Mouse (Mus musculus) cerebellum, adult 2 months (tissue): ENCODE measurements around the gene Lrmda. TPM values are rescaled to one million over a fixed set of nuclear protein-coding genes. Genes with fewer than 3 reads are reported as not detected.

Source experiments
- DNase-seq, 2 experiments: peaks; one replicate each; pipeline ENCODE4 v3.0.0; 2021
- H3K27ac ChIP-seq: fragments of 200-500 bp; 2 replicates; pipeline ENCODE4 v1.5.1; 2012; ENCODE audit warnings: low read length, control low read depth, inconsistent platforms; ENCODE audit not compliant: insufficient read depth
- H3K27me3 ChIP-seq: fragments of 200-500 bp; 2 replicates; pipeline ENCODE4 v1.6.1; 2012; ENCODE audit warnings: inconsistent platforms, mild to moderate bottlenecking, low read length, moderate library complexity; ENCODE audit not compliant: control insufficient read depth, insufficient read depth
- H3K4me1 ChIP-seq: fragments of 200-500 bp; 2 replicates; pipeline ENCODE4 v1.6.1; 2011; ENCODE audit warnings: low read length; ENCODE audit not compliant: control insufficient read depth, insufficient read depth
- H3K4me3 ChIP-seq: fragments of 200-500 bp; replicated peaks from 2 replicates; pipeline ENCODE3; 2011; ENCODE audit warnings: mild to moderate bottlenecking, low read depth, low read length, control low read depth; ENCODE audit not compliant: insufficient read depth
- CTCF ChIP-seq: fragments of 200-500 bp; IDR thresholded peaks from 2 replicates; pipeline ENCODE4 v1.5.1; 2011; ENCODE audit warnings: low read depth, mild to moderate bottlenecking, control low read depth, low read length, moderate library complexity, borderline replicate concordance; ENCODE audit not compliant: insufficient read depth
- POLR2A ChIP-seq: fragments of 200-500 bp; IDR thresholded peaks from 2 replicates; pipeline ENCODE4 v1.6.1; 2011; ENCODE audit warnings: low read length, control low read depth, borderline replicate concordance; ENCODE audit not compliant: insufficient read depth
- WGBS: fragments of 180-500 bp; shearing (Covaris S2); methylation state at CpG from one replicate; pipeline ENCODE4 v1.1.7; 2018; 5-methylcytosine and 5-hydroxymethylcytosine counted together
- polyA plus RNA-seq: library from polyadenylated mRNA; depleted of rRNA; stranded (reverse); fragments of >200 nt; gene quantifications from 2 replicates; pipeline ENCODE4 v1.2.3, GENCODE M21; 2012

The Lrmda gene
- polyA plus RNA-seq, 1 experiment: 0.65 TPM

DNA sequence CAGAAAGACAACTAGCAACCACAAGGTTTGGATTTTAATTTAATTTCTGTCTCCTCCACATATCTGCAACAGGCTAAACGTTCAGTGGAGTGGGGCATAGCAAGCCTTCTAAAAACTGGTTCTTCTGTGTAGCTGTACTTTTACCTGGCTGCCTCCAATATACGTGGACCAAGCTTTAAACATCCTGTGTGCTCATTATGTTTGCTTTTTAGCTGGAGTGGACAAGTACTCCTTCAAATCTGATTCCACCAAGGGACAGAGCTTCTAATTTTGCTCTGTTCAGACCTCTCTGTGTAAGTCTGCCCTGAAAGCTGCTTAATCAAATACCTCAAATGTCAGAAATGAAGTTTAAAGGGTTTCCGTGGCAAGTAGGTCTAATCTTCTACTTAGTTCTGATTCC, 807.3 kb downstream of the Lrmda start:
- WGBS: 84% methylated on average over 3 of the region's 3 CpGs
- no peak for DNase-seq

DNA sequence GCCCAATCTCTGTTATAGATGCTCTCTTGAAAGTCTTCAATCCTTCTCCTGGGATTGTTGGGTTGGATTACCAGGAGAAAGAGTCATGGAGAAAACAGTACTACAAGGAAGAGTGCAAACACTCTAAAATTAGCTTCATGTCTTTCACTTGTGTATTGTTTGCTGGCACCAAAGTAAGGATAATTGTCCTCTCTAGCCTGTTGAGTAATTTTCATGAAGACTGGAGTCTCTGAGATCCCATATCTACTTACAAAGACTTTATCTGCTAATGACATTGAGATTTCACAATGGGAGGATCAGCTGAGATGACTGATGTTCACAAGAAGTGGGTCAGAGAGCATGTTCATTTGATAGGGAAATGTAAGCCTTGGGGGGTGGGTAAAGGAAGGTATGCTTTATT, 817.5 kb downstream of the Lrmda start:
- Histone ChIP-seq H3K4me3 (no peak overlapping the region), H3K4me1 (no peaks in the 10 kb centered on the region), H3K27ac (no peak overlapping the region), H3K27me3 (no peaks in the 10 kb centered on the region)
- TF ChIP-seq CTCF: no peak
- no peak for TF ChIP-seq POLR2A
- DNase-seq: no peak

More for the DNA sequence above, 807.3 kb downstream of the Lrmda start:
- no peaks in the 10 kb centered on the region for H3K4me1 ChIP-seq
- TF ChIP-seq POLR2A: no peak
- TF ChIP-seq CTCF: no peak
- no peak overlapping the region for H3K27ac ChIP-seq
- no peaks in the 10 kb centered on the region for H3K27me3 ChIP-seq
- no peak overlapping the region for H3K4me3 ChIP-seq

DNA sequence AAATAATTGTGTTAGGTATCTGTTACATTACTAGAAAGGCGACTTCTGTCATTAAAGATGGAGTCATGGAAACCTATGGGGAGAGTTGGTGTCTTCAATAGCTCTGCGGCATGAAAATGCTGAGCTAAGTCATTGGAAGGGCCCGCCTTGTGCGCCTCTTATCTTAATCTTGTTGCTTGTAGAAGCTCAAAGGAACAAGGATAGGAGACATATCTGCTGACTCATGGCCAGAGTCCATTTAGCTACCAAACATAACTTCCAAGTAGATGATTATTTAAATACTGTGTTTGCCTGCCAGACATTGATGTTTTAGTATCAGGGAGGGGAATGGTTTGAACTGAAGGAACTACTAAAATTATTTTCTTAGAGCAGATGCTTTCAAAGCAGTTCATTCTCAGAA, 821.6 kb downstream of the Lrmda start:
- TF ChIP-seq CTCF (no peak), POLR2A (no peak)

DNA sequence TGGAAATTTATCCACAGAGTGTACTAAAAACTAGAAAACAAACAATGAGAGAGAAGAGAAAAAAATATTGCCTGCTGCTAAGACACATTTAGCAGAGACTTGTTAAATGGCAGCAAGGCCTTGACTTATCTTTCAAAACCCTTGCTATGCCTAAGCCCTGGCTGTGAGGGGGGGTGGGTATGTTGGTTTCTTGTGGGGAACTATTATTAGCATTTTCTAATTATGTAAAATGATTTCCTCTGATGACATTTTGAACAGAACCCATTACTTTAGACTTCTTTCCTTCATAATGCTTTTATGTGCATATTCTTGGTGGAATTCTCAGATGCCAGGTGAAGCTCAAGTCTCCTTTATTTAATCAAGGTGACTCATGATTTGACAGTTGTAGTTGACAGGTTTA, 824.5 kb downstream of the Lrmda start:
- no peaks in the 10 kb centered on the region for H3K27me3 ChIP-seq
- no peaks in the 10 kb centered on the region for H3K4me1 ChIP-seq
- H3K4me3 ChIP-seq: no peak overlapping the region
- TF ChIP-seq POLR2A (no peak), CTCF (no peak)
- H3K27ac ChIP-seq: no peak overlapping the region
- DNase-seq: no peak

More for the DNA sequence above, 821.6 kb downstream of the Lrmda start:
- H3K4me3 ChIP-seq: no peak overlapping the region
- no peak overlapping the region for H3K27ac ChIP-seq
- DNase-seq: no peak
- H3K4me1 ChIP-seq: no peaks in the 10 kb centered on the region
- no peaks in the 10 kb centered on the region for H3K27me3 ChIP-seq
- 93% methylated on average over 4 of the region's 4 CpGs for WGBS

DNA sequence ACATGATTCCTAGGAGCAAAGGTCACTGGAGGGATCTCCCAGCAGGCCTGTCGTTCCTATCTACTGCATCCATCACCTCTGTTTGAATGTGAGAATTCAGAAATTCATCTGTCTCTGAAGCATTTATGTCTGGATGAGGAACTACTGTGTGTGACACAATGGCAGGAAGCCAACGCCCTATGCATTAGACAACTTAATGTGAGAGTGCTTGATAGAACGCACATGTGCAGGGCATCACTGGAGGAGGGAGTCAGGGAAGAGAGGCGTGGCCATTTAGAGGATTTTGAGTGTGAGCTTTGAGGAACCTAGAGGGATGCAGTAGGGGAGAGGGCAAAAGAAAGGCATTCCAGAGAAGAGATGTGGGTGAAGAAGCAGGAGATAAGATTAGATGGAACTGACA, 825.9 kb downstream of the Lrmda start:
- H3K4me3 ChIP-seq: no peak overlapping the region
- H3K27me3 ChIP-seq: no peaks in the 10 kb centered on the region
- no peak for TF ChIP-seq CTCF
- TF ChIP-seq POLR2A: no peak
- 75% methylated on average over 4 of the region's 4 CpGs for WGBS
- no peak overlapping the region for H3K27ac ChIP-seq
- no peak for DNase-seq
- no peaks in the 10 kb centered on the region for H3K4me1 ChIP-seq

DNA sequence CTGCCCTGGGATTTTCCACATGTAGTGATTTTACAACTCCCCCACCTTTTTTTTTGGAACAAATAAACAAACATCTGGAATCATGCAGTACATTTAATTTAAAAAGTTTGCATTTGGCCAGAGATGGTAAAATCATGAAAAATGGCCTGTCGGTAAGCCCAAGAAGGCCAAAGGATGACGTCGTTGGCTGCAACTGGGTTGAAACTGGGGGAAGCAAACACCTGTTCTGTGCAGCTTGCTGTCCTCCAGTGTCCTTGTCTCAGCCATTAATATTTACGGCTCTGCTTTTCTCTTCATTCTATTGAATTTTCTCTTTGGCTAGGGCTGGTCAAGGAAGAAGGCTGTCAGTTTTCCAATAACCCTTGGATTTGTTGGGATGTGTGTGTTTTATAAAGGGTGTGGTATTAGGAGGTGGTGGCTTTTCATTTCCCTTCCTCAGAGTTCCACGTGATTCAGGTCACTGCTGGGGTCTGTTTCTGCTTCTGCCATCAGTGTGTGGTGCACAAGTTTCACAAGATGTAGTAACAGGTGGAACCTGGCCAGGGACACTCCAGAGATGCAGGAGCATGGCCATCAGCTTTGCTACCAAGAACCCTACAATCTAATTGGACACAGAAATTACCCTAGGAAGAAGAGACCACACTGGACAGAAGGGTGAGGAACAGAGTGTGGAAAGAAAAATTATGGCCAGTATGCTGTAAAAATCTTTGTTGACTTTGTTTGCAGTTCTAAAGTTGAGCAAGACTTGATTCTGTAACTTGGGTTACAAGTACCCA, 827.7 kb downstream of the Lrmda start:
- Histone ChIP-seq H3K4me1 (no peaks in the 10 kb centered on the region), H3K4me3 (no peak overlapping the region), H3K27ac (no peak overlapping the region), H3K27me3 (no peaks in the 10 kb centered on the region)
- no peak for DNase-seq
- no peak for TF ChIP-seq CTCF
- 81% methylated on average over 5 of the region's 5 CpGs for WGBS

DNA sequence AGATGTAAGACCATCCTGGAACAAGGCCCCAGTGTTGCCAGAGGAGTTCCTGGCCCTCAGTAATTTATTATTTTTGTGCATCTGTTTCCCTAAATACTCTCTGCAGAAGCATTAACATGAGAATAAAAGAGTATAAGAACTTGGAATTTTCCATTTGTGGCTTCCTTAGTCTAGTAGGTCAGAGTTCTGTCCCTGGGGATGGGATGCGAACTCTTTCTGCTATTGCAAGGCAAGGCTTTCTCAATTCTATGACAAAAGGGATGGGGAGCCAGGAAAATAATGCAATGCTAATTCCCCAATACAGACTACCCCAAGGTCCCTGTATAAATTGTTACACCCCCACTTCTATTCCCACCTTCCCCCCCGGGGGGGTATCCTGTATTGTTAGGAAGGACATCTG, 829.6 kb downstream of the Lrmda start:
- TF ChIP-seq POLR2A: no peak
- TF ChIP-seq CTCF: no peak
- Histone ChIP-seq H3K4me1 (no peaks in the 10 kb centered on the region), H3K27me3 (no peaks in the 10 kb centered on the region), H3K27ac (no peak overlapping the region), H3K4me3 (no peak overlapping the region)
- DNase-seq: no peak
- WGBS: 88% methylated on average over 2 of the region's 2 CpGs

DNA sequence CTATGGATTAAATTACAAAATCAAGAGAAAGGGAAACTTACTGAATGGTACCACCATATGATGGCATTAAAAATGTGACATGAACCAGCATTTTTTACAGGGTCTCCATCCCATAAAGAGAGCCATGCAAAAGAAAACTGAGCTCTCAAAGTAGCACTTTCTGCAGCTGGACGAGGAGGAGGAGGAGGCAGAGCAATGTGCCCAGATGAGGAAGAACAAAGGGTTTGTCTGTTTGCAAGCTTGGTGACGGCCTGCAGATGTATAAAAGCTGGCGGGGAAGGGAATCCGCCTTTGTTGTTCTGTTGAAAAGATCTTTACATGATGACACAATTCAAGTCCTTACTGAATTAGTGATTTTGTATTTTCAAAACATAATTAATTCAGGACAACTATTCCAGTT, 841.1 kb downstream of the Lrmda start:
- 85% methylated on average over 4 of the region's 4 CpGs for WGBS
- Histone ChIP-seq H3K4me1 (no peaks in the 10 kb centered on the region), H3K27ac (no peak overlapping the region), H3K4me3 (no peak overlapping the region), H3K27me3 (no peaks in the 10 kb centered on the region)
- TF ChIP-seq POLR2A (no peak), CTCF (no peak)
- DNase-seq: no peak

DNA sequence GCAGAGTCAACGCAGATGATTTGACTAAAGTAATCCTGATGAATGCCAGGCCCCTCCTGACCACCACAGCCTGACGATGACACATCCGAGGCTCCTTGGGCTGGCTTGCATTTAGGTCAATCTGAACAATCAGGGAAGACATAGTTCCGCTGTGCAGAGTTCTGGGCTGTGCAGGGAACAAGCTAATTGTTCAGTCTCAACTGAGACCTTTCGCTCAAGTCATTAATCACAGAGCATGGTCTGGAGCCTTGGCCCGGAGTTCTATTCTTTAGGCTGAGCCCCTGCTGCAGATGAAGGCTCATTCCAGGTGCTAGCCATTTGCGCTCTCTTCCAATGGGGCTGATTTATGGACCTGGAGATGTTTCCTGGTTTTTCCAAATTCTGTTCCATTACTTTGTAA, 844.6 kb downstream of the Lrmda start:
- TF ChIP-seq CTCF (no peak), POLR2A (no peak)
- H3K27ac ChIP-seq: no peak overlapping the region
- WGBS: 72% methylated on average over 7 of the region's 7 CpGs
- no peak for DNase-seq
- H3K27me3 ChIP-seq: no peaks in the 10 kb centered on the region
- no peaks in the 10 kb centered on the region for H3K4me1 ChIP-seq
- no peak overlapping the region for H3K4me3 ChIP-seq
